Mouse (Mus musculus): ENCODE results near the gene Plscr4. TPM values are rescaled to one million over a fixed set of nuclear protein-coding genes. Genes with fewer than 3 reads are reported as not detected.

Gene Plscr4
- polyA plus RNA-seq, 1 experiment from 2014 or later, result 1.6 TPM

- Histone ChIP-seq H3K4me2 (ENCODE audit: low read length) (no peak overlapping the region), H3K27me3 (ENCODE audit: control insufficient read depth, insufficient read depth, low read depth, low read length) (no peaks in the 10 kb centered on the region), H3K4me3 (ENCODE audit: low read depth, low read length) (no peak overlapping the region), H3K4me1 (ENCODE audit: control insufficient read depth, insufficient read depth, low read length) (peaks cover 3% of the 10 kb centered on the region; the same call in 1 of the 2 replicates), H3K27ac (ENCODE audit: low read length) (no peak overlapping the region), H3K36me3 (ENCODE audit: control insufficient read depth, insufficient read depth, low read length) (no peaks in the 10 kb centered on the region), H3K9me3 (replicated peaks; ENCODE audit: control insufficient read depth, low read length, poor library complexity, severe bottlenecking) (no peaks in the 10 kb centered on the region), H3K9ac (ENCODE audit: low read depth, low read length) (no peak overlapping the region)
- ATAC-seq, result no peak
- 93% methylated on average over 2 of the region's 2 CpGs for WGBS
Observed at GRCm38 (mm10) chr9:92458418-92458817, 1.2 kb downstream of the Plscr4 start.

DNA sequence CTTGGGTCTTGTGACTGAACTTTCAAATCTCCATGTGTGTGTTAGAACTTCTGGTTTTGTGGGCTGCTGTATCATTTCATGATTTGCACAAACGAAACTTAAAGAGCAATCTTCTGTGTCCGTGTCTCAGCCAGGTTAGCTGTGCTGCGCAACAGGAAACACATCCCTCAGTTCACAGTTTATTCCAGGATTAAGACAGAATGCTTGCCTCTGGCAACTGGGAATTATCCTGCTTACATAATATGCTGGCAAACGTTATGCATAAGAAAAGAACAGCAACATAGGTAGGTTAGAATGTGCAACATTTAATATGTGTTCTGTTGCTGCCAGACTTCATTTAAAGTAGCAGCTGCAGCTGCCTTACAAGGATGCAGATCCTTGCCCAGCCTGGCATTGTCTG is 10.6 kb downstream of the Plscr4 start:
- WGBS, result 68% methylated on average over 4 of the region's 4 CpGs
- no peak overlapping the region for H3K27ac ChIP-seq (ENCODE audit: low read length)
- no peak overlapping the region for H3K9ac ChIP-seq (ENCODE audit: low read depth, low read length)
- H3K4me2 ChIP-seq (ENCODE audit: low read length), result no peak overlapping the region
- H3K9me3 ChIP-seq (replicated peaks; ENCODE audit: control insufficient read depth, low read length, poor library complexity, severe bottlenecking), result no peaks in the 10 kb centered on the region
- H3K36me3 ChIP-seq (ENCODE audit: control insufficient read depth, insufficient read depth, low read length), result no peaks in the 10 kb centered on the region
- no peak overlapping the region for H3K4me3 ChIP-seq (ENCODE audit: low read depth, low read length)
- H3K27me3 ChIP-seq (ENCODE audit: control insufficient read depth, insufficient read depth, low read depth, low read length), result no peaks in the 10 kb centered on the region
- ATAC-seq, result no peak
- H3K4me1 ChIP-seq (ENCODE audit: control insufficient read depth, insufficient read depth, low read length), result no peaks in the 10 kb centered on the region; the same call in 1 of the 2 replicates

DNA sequence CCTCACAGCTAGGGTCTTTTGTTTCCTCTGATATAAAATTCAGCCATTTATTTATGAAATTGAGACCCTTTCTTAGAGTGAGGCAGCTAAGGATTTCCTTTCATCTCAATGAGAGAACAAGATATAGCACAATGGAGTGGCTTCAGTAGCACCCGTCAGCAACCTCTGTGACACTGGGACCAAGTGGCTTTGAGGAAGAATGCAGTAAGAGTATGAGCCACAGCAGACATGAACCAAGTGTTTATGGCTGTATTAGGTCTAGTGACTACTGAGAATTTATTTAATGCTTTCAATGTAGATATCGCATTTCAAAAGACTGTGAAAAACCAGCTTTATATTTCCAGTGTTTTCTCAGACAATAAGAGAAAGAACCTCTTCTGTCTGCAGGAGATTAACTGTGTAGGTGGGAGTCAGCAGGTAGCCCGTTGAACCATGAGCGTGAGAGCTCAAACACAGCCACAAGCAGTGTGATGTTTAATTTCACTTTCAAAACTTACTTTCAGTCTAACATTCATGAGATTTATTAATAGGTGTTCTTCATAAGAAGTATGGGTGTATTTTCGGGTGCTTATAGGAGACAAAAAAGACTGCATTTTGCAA is 15.2 kb downstream of the Plscr4 start:
- H3K4me2 ChIP-seq (ENCODE audit: low read length), result no peak overlapping the region
- WGBS, result 47% methylated on average over 5 of the region's 5 CpGs
- ATAC-seq, result no peak

GRCm38 (mm10) chr9:92473178-92473577 is 16.0 kb downstream of the Plscr4 start:
- H3K9ac ChIP-seq (ENCODE audit: low read depth, low read length), result no peak overlapping the region
- H3K27me3 ChIP-seq (ENCODE audit: control insufficient read depth, insufficient read depth, low read depth, low read length), result no peaks in the 10 kb centered on the region
- ATAC-seq, result no peak
- H3K4me3 ChIP-seq (ENCODE audit: low read depth, low read length), result no peak overlapping the region
- H3K9me3 ChIP-seq (replicated peaks; ENCODE audit: control insufficient read depth, low read length, poor library complexity, severe bottlenecking), result no peaks in the 10 kb centered on the region
- 93% methylated on average over 2 of the region's 2 CpGs for WGBS
- no peak overlapping the region for H3K4me2 ChIP-seq (ENCODE audit: low read length)
- no peaks in the 10 kb centered on the region for H3K4me1 ChIP-seq (ENCODE audit: control insufficient read depth, insufficient read depth, low read length)
- H3K27ac ChIP-seq (ENCODE audit: low read length), result no peak overlapping the region
- H3K36me3 ChIP-seq (ENCODE audit: control insufficient read depth, insufficient read depth, low read length), result no peaks in the 10 kb centered on the region

More for the DNA sequence above, 15.2 kb downstream of the Plscr4 start:
- H3K36me3 ChIP-seq (ENCODE audit: control insufficient read depth, insufficient read depth, low read length), result no peaks in the 10 kb centered on the region
- H3K27ac ChIP-seq (ENCODE audit: low read length), result no peak overlapping the region
- no peaks in the 10 kb centered on the region; the same call in 1 of the 2 replicates for H3K4me1 ChIP-seq (ENCODE audit: control insufficient read depth, insufficient read depth, low read length)
- H3K9me3 ChIP-seq (replicated peaks; ENCODE audit: control insufficient read depth, low read length, poor library complexity, severe bottlenecking), result no peaks in the 10 kb centered on the region
- no peaks in the 10 kb centered on the region for H3K27me3 ChIP-seq (ENCODE audit: control insufficient read depth, insufficient read depth, low read depth, low read length)
- H3K4me3 ChIP-seq (ENCODE audit: low read depth, low read length), result no peak overlapping the region
- no peak overlapping the region for H3K9ac ChIP-seq (ENCODE audit: low read depth, low read length)

- Histone ChIP-seq H3K27ac (ENCODE audit: low read length) (no peak overlapping the region), H3K36me3 (ENCODE audit: control insufficient read depth, insufficient read depth, low read length) (no peaks in the 10 kb centered on the region), H3K4me3 (ENCODE audit: low read depth, low read length) (no peak overlapping the region), H3K9me3 (replicated peaks; ENCODE audit: control insufficient read depth, low read length, poor library complexity, severe bottlenecking) (no peaks in the 10 kb centered on the region), H3K9ac (ENCODE audit: low read depth, low read length) (no peak overlapping the region), H3K4me1 (ENCODE audit: control insufficient read depth, insufficient read depth, low read length) (no peaks in the 10 kb centered on the region), H3K27me3 (ENCODE audit: control insufficient read depth, insufficient read depth, low read depth, low read length) (no peaks in the 10 kb centered on the region), H3K4me2 (ENCODE audit: low read length) (no peak overlapping the region)
- WGBS, result 97% methylated on average over 1 of the region's 1 CpGs
- ATAC-seq, result no peak
Observed at GRCm38 (mm10) chr9:92474244-92474643, 17.1 kb downstream of the Plscr4 start.

- H3K4me1 ChIP-seq (ENCODE audit: control insufficient read depth, insufficient read depth, low read length), result no peaks in the 10 kb centered on the region
- 84% methylated on average over 2 of the region's 2 CpGs for WGBS
- H3K27me3 ChIP-seq (ENCODE audit: control insufficient read depth, insufficient read depth, low read depth, low read length), result no peaks in the 10 kb centered on the region
- no peak overlapping the region for H3K4me2 ChIP-seq (ENCODE audit: low read length)
- no peak overlapping the region for H3K9ac ChIP-seq (ENCODE audit: low read depth, low read length)
- no peak overlapping the region for H3K27ac ChIP-seq (ENCODE audit: low read length)
- no peak overlapping the region for H3K4me3 ChIP-seq (ENCODE audit: low read depth, low read length)
- no peaks in the 10 kb centered on the region for H3K36me3 ChIP-seq (ENCODE audit: control insufficient read depth, insufficient read depth, low read length)
- H3K9me3 ChIP-seq (replicated peaks; ENCODE audit: control insufficient read depth, low read length, poor library complexity, severe bottlenecking), result no peaks in the 10 kb centered on the region
- ATAC-seq, result no peak
Observed at GRCm38 (mm10) chr9:92481663-92482062, 24.5 kb downstream of the Plscr4 start.

- WGBS, result 91% methylated on average over 4 of the region's 4 CpGs
- H3K4me1 ChIP-seq (ENCODE audit: control insufficient read depth, insufficient read depth, low read length), result no peaks in the 10 kb centered on the region
- no peaks in the 10 kb centered on the region for H3K9me3 ChIP-seq (replicated peaks; ENCODE audit: control insufficient read depth, low read length, poor library complexity, severe bottlenecking)
- no peak overlapping the region for H3K27ac ChIP-seq (ENCODE audit: low read length)
- H3K4me2 ChIP-seq (ENCODE audit: low read length), result no peak overlapping the region
- H3K4me3 ChIP-seq (ENCODE audit: low read depth, low read length), result no peak overlapping the region
- H3K36me3 ChIP-seq (ENCODE audit: control insufficient read depth, insufficient read depth, low read length), result no peaks in the 10 kb centered on the region
- H3K9ac ChIP-seq (ENCODE audit: low read depth, low read length), result no peak overlapping the region
- no peaks in the 10 kb centered on the region for H3K27me3 ChIP-seq (ENCODE audit: control insufficient read depth, insufficient read depth, low read depth, low read length)
- ATAC-seq, result no peak
Observed at GRCm38 (mm10) chr9:92482551-92482950, 25.4 kb downstream of the Plscr4 start.

- Histone ChIP-seq H3K4me1 (ENCODE audit: control insufficient read depth, insufficient read depth, low read length) (no peaks in the 10 kb centered on the region), H3K4me3 (ENCODE audit: low read depth, low read length) (no peak overlapping the region), H3K27ac (ENCODE audit: low read length) (no peak overlapping the region), H3K27me3 (ENCODE audit: control insufficient read depth, insufficient read depth, low read depth, low read length) (no peaks in the 10 kb centered on the region), H3K36me3 (ENCODE audit: control insufficient read depth, insufficient read depth, low read length) (no peaks in the 10 kb centered on the region), H3K4me2 (ENCODE audit: low read length) (no peak overlapping the region), H3K9me3 (replicated peaks; ENCODE audit: control insufficient read depth, low read length, poor library complexity, severe bottlenecking) (no peaks in the 10 kb centered on the region), H3K9ac (ENCODE audit: low read depth, low read length) (no peak overlapping the region)
- ATAC-seq, result no peak
- 90% methylated on average over 7 of the region's 7 CpGs for WGBS
Observed at GRCm38 (mm10) chr9:92484710-92485267, 27.6 kb downstream of the Plscr4 start.

GRCm38 (mm10) chr9:92489857-92490256 is 32.7 kb downstream of the Plscr4 start:
- 75% methylated on average over 7 of the region's 7 CpGs for WGBS
- Histone ChIP-seq H3K4me3 (ENCODE audit: low read depth, low read length) (no peak overlapping the region), H3K36me3 (ENCODE audit: control insufficient read depth, insufficient read depth, low read length) (no peaks in the 10 kb centered on the region), H3K27ac (ENCODE audit: low read length) (no peak overlapping the region), H3K9me3 (replicated peaks; ENCODE audit: control insufficient read depth, low read length, poor library complexity, severe bottlenecking) (no peaks in the 10 kb centered on the region), H3K4me2 (ENCODE audit: low read length) (no peak overlapping the region), H3K4me1 (ENCODE audit: control insufficient read depth, insufficient read depth, low read length) (peaks cover 3% of the 10 kb centered on the region; the same call in 1 of the 2 replicates), H3K9ac (ENCODE audit: low read depth, low read length) (no peak overlapping the region), H3K27me3 (ENCODE audit: control insufficient read depth, insufficient read depth, low read depth, low read length) (no peaks in the 10 kb centered on the region)
- no peak for ATAC-seq

All from midbrain, embryonic 16.5 days (tissue).